Mouse (Mus musculus) kidney, adult 2 months (tissue): Measurements from ENCODE around the gene Cox7b2. TPM values are rescaled to one million over a fixed set of nuclear protein-coding genes. Genes with fewer than 3 reads are reported as not detected.
"Not testable (repeated sequence)": the region's sequence is repeated elsewhere in the genome, so short reads cannot be mapped to it uniquely, and the experiment has no call there.

ENCODE experiments used
- DNase-seq: peaks from one replicate; pipeline ENCODE4 v3.0.0; 2021
- H3K27ac ChIP-seq: fragments of 200-500 bp; 2 replicates; pipeline ENCODE4 v1.5.1; 2012; ENCODE audit warnings: low read depth, low read length, control low read depth, inconsistent platforms; ENCODE audit not compliant: insufficient read depth
- H3K27me3 ChIP-seq: fragments of 200-500 bp; replicated peaks from 2 replicates; pipeline ENCODE4 v1.6.1; 2012; ENCODE audit warnings: mild to moderate bottlenecking, moderate library complexity, low read length, inconsistent platforms; ENCODE audit not compliant: control insufficient read depth, insufficient read depth
- H3K36me3 ChIP-seq: fragments of 200-500 bp; 2 replicates; pipeline ENCODE4 v1.6.1; 2012; ENCODE audit warnings: mild to moderate bottlenecking, moderate library complexity, low read length, inconsistent platforms; ENCODE audit not compliant: control insufficient read depth, insufficient read depth
- H3K4me1 ChIP-seq: fragments of 200-500 bp; 2 replicates; pipeline ENCODE4 v1.6.1; 2011; ENCODE audit warnings: low read length; ENCODE audit not compliant: control insufficient read depth, insufficient read depth
- H3K4me3 ChIP-seq: fragments of 200-500 bp; 2 replicates; pipeline ENCODE4 v1.5.1; 2011; ENCODE audit warnings: mild to moderate bottlenecking, low read depth, low read length, control low read depth; ENCODE audit not compliant: insufficient read depth
- CTCF ChIP-seq: fragments of 200-500 bp; conservative IDR thresholded peaks from 2 replicates; pipeline ENCODE4 v1.5.1; 2011; ENCODE audit warnings: low read depth, mild to moderate bottlenecking, control low read depth, low read length, moderate library complexity, mixed read lengths; ENCODE audit not compliant: insufficient read depth, insufficient read length
- POLR2A ChIP-seq: fragments of 200-500 bp; IDR thresholded peaks from one replicate; pipeline ENCODE4 v1.6.1; 2011; ENCODE audit warnings: low read depth, low read length, control low read depth
- WGBS: fragments of 180-500 bp; shearing (Covaris S2); methylation state at CpG from one replicate; pipeline ENCODE4 v1.1.7; 2018; 5-methylcytosine and 5-hydroxymethylcytosine counted together
- polyA plus RNA-seq: library from polyadenylated mRNA; depleted of rRNA; stranded (reverse); fragments of >200 nt; gene quantifications from 2 replicates; pipeline ENCODE4 v1.2.3, GENCODE M21; 2012; rRNA removed

Gene Cox7b2
- polyA plus RNA-seq, result not detected in 2 replicates

DNA sequence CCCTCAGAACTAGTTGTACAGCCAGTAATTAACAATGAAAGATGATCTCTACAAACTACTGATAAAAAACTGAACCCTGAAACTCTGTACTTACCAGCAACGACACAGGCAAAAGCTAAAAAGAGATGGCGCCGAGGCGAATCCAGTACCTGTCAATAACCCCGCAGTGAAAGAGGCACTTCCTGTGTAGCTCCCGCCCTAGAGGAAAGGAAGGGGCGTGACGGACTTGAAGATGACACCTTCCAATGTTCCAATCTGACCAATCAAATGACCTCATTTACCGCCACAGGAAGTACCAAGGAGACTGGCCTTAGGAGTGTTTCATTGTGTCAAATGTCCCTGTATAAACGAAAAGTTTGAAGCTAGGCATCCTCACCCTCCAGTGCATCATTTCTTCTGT, at the start of gene Cox7b2:
Cox7b2 (minus strand) TSS at position 127 of the 400 bp plus-strand sequence.
- no peak for TF ChIP-seq POLR2A
- no peak for TF ChIP-seq CTCF
- Histone ChIP-seq H3K27me3 (no peaks in the 10 kb centered on the region), H3K4me1 (no peaks in the 10 kb centered on the region), H3K36me3 (no peaks in the 10 kb centered on the region), H3K27ac (no peak within 1 kb of the TSS), H3K4me3 (no peak within 1 kb of the TSS)
- no peak for DNase-seq
- 86% methylated on average over 10 of the region's 10 CpGs for WGBS

DNA sequence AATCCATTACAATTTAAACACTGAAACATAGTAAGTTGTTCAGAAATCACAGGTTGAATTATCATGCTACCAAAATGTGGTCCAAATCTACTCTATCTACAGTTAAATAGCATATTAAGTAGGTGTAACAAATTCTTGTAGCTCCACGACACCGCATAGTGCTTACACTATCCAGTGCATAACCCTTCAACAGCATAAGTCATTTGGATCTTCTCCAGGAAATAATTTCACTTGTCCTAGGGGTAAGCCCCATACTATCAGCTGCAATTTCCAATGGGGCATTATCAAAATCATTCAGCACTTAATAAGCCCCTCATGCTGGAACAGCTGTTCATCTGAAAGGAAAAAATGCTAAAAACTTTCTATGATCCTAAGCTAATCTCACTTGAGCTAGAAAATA, 47.3 kb upstream of the Cox7b2 start:
- WGBS, result 90% methylated on average over 2 of the region's 2 CpGs
- Histone ChIP-seq H3K36me3 (no peaks in the 10 kb centered on the region), H3K27me3 (no peaks in the 10 kb centered on the region), H3K27ac (no peak overlapping the region), H3K4me3 (no peak overlapping the region), H3K4me1 (no peaks in the 10 kb centered on the region)
- no peak for TF ChIP-seq POLR2A
- no peak for TF ChIP-seq CTCF
- no peak for DNase-seq

DNA sequence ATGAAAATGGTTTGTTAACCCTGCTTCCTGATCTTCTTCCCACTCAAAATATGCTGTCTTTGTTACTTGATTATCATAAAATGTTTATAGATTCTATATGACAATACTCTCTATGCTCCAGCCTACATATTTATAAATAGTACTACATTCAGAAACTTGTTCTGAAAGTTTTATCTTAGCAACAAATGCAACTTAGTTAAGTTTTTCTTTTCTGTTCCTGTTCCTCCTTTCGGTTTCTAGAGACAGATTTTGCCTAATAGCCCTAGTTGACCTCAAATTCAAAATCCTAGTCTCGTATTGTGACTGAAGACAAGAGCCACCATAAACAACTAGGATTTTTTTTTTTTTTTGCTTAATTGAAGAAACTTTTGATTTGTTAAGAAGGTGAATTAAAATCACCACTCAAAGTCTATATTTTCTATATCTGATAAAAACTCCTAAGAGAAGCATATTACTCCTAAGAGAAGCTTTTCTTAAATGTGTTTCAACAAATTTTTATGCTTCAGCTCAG, 45.8 kb upstream of the Cox7b2 start:
- 74% methylated on average over 2 of the region's 2 CpGs for WGBS
- H3K4me3 ChIP-seq, result no peak overlapping the region
- no peak overlapping the region for H3K27ac ChIP-seq
- no peak for DNase-seq
- TF ChIP-seq POLR2A (no peak), CTCF (no peak)
- H3K27me3 ChIP-seq, result no peaks in the 10 kb centered on the region
- H3K4me1 ChIP-seq, result no peaks in the 10 kb centered on the region
- no peaks in the 10 kb centered on the region for H3K36me3 ChIP-seq

DNA sequence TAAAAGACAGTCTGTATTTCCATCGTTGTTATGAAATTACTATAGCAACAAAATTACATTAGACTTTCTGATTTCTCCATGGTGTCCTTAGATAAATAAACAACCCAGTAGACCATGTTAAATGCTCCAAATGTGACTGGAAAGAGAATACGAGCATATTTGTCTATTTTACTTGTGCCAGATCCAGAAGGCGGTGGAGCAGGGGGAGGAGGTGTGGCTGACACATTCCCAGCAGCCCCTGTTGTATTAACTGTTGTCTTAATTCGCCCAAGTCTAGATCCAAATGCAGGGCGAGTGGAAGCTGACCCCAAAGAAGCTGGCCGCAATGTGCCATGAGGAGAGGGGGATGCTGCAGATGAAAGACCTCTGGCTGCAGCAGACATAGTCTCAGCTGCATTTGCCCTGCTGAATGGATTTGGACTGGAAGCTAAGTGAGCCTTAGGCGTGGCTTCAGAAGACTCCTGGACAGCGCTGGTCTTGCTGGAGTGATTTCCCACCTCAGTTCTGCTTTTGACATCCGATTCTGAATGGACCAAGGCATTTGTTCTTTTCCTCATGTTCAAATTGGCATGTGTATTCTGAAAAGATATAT, 23.7 kb upstream of the Cox7b2 start:
- 69% methylated on average over 9 of the region's 9 CpGs for WGBS

DNA sequence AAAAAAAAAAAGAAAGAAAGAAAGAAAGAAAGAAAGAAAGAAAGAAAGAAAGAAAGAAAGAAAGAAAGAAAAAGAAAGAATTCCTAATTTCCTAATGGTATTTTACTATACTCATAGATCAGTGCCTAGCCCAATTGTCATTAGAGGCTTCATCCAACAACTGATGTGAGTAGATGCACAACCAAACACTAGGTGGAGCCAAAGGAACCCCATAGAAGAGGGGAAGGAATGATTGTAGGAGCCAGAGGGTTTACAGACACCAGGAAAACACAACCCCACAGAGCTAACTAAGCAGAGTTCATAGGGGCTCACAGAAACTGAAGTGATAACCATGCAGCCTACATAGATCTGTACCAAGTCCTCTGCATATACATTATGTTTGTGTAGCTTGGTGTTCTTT, 2.5 kb downstream of the Cox7b2 start:
- Histone ChIP-seq H3K27ac (no peak overlapping the region), H3K4me1 (no peaks in the 10 kb centered on the region), H3K4me3 (no peak overlapping the region), H3K27me3 (no peaks in the 10 kb centered on the region), H3K36me3 (no peaks in the 10 kb centered on the region)
- TF ChIP-seq POLR2A, result no peak
- DNase-seq, result peak; percentile 30

More for the DNA sequence above, 23.7 kb upstream of the Cox7b2 start:
- Histone ChIP-seq H3K4me1 (no peaks in the 10 kb centered on the region), H3K27me3 (no peaks in the 10 kb centered on the region), H3K27ac (no peak overlapping the region), H3K36me3 (no peaks in the 10 kb centered on the region), H3K4me3 (no peak overlapping the region)
- DNase-seq, result no peak
- TF ChIP-seq POLR2A (no peak), CTCF (no peak)

DNA sequence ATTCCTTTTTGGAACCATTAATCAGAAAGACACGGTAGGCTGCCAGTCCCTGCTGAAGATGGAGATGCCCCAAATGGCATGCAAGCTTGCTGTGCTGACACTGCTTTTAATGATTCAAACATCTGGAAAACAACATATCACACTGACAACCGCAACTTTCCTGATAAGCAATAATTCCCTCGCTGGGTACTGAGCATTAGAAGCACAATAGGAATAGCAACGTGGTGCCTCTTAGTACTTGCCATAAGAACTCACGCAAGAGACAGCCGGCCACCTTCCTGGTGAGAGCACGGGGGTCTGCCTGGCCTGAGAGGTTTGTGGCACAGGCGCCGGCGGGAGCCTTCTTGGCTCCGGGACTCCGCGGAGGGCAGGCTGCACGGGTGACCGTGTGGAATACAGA, 22.5 kb downstream of the Cox7b2 start:
- not testable (repeated sequence) for H3K27ac ChIP-seq, DNase-seq, H3K36me3 ChIP-seq, H3K4me3 ChIP-seq, H3K27me3 ChIP-seq, H3K4me1 ChIP-seq
- 80% methylated on average over 11 of the region's 15 CpGs for WGBS

DNA sequence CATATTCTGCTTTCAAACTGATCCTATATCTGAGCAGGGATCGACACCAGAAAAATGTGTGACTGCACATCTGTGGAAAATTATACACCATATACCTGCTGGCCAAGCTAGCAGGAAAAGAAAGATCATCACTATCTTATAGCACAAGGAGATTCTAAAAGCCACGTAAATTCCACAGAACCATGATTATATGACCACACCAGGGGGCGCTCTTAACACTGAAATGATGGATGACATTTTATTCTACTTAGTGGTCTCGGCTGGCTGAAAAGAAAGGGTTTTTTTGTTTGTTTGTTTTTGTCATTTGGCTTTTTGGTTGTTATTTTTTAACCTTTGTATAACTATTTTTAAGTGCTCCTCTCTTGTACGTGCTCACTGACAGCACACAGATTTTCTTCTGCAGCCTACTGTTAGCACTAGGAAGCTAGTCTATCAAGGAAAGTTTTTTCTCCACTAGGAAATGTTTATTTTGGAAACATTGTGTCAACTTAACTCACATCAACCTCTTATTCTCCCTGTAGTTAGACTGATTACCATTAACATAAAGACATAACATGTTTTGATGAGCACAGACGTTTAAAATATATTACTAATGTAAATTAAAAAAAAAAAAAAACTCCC, 45.8 kb downstream of the Cox7b2 start:
- no peak for TF ChIP-seq POLR2A
- 0 out of 2 replicates have a peak, but pooled peaks have one; percentile 12 for TF ChIP-seq CTCF
- Histone ChIP-seq H3K4me1 (no peaks in the 10 kb centered on the region), H3K4me3 (no peak overlapping the region), H3K27ac (no peak overlapping the region), H3K27me3 (no peaks in the 10 kb centered on the region), H3K36me3 (no peaks in the 10 kb centered on the region)
- DNase-seq, result peak; percentile 31
- WGBS, result 18% methylated on average over 6 of the region's 6 CpGs

DNA sequence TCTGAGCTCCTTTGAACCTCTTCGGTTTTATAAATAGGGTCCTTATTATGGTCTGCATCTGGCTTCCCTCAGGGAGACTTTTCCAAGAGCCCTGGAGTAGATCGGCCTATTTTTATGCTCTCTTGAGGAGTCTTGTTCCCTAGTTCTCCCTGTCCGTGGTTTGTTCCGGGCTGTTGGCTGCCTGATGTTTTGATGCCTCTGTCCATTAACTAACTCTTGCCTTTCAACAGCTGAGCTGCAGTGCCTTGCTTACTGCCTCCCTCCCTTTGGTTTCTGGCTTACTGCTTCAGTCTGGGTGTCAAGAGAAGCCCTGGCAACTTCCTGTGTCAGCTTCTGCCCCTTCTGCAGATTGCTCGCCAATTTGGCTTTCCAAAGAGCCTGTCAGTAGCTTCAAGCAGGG, 52.4 kb downstream of the Cox7b2 start:
- TF ChIP-seq POLR2A, result no peak
- no peak for TF ChIP-seq CTCF
- Histone ChIP-seq H3K27me3 (no peaks in the 10 kb centered on the region), H3K4me3 (no peak overlapping the region), H3K4me1 (no peaks in the 10 kb centered on the region), H3K36me3 (no peaks in the 10 kb centered on the region), H3K27ac (no peak overlapping the region)
- no peak for DNase-seq
- 15% methylated on average over 5 of the region's 5 CpGs for WGBS
